Mouse (Mus musculus) E14TG2a.4 (cell line): ENCODE data around the gene Spata25.

Experiments
- H3K27me3 ChIP-seq: 2 replicates; pipeline ENCODE4 v1.6.1; 2014; ENCODE audit warnings: low read length, control low read depth; ENCODE audit not compliant: insufficient read depth
- H3K36me3 ChIP-seq: 2 replicates; pipeline ENCODE4 v1.6.1; 2014; ENCODE audit warnings: low read length, control low read depth; ENCODE audit not compliant: insufficient read depth
- H3K4me1 ChIP-seq: replicated peaks from 2 replicates; pipeline ENCODE4 v1.6.1; 2014; ENCODE audit warnings: low read depth, low read length, control low read depth
- H3K4me3 ChIP-seq: replicated peaks from 2 replicates; pipeline ENCODE4 v1.5.1; 2014; ENCODE audit warnings: mild to moderate bottlenecking, low read length
- H3K9me3 ChIP-seq: 2 replicates; pipeline ENCODE4 v1.6.1; 2014; ENCODE audit warnings: low read length, control low read depth
- CTCF ChIP-seq: conservative IDR thresholded peaks from 2 replicates; pipeline ENCODE4 v1.5.1; 2014; ENCODE audit warnings: low read length
- NANOG ChIP-seq: IDR thresholded peaks from 2 replicates; pipeline ENCODE4 v1.6.1; 2014; ENCODE audit warnings: borderline replicate concordance, low read length, mixed read lengths
- POU5F1 ChIP-seq: IDR thresholded peaks from 2 replicates; pipeline ENCODE4 v1.6.1; 2014; ENCODE audit warnings: low read length, borderline replicate concordance

Spata25 gene

DNA sequence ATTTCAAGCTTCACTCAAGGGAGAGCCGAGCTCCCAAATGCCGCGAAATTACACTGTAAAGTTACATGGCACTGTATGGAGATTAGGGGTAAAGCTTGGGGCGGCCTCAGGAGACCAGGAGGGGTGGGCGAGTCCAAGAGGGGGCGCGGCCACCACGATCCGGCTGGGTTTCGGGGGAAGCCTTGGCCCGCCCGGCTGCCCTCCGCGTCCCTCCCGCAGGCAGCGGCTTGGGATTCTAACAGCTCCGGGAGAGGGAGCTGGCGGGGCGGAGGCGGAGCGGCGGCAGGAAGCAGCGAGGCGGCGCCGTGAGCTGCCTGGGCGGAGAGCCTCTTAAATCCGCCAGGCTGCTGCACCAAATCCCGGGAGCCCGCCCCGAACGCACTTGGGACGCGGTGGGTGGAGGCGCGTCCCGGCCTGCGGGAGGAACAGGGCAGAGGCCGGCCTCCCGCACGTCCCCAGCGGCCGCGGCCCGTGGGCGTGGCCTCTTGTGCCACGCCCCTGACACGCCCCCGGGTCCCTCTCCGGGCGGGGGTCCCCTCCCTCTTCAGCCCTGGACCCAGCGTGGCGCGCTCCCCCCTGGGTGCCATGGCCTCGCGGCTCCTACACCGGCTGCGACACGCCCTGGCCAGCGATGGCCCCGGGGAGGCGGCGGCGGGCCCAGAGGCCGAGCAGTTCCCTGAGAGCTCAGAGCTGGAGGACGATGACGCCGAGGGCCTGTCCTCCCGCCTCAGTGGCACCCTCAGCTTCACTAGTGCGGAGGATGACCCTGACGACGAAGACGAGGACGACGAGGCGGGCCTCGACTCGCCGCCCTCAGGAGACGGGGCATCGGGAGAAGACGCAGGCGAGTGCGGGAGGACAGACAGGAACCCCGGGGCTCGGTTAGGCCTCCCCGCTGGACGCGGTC, 42.6 kb downstream of the Spata25 start, which contains the start of gene Snx21:
Gene Snx21, plus strand, starts transcription at position 343 of the 907 bp plus-strand sequence.
- Histone ChIP-seq H3K9me3 (no peaks in the 10 kb centered on the region), H3K4me1 (peaks cover 55% of the 10 kb centered on the region), H3K4me3 (peak within 1 kb of the TSS; percentile 88), H3K36me3 (peaks cover 16% of the 10 kb centered on the region), H3K27me3 (peaks cover 20% of the 10 kb centered on the region)
- TF ChIP-seq CTCF (no peak), POU5F1 (no peak), NANOG (no peak)

DNA sequence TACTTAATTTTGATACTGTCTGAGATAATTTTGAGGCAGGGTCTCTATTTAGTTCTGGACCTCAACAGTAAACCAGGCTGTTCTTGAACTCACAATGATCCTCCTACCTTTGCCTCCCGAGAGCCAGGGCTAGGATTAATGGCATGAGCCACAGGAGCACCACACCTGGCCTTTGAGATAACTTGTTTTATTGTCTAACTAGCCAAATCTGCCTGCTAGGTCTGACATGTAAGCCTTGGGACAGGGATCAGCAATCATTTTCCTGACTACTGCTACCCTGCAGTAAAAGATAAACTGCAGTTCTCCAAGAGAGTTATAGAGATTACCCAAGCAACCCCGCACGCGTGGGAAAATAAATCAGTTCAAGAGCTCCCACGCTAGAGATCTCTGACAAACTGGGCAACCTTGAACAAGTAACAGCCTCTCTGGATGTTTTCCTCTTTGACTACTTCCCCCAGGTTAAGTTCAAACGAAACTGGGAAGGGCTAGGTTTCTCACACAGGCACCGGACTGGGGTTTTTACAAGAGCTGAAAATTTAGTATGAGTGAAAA, 43.4 kb downstream of the Spata25 start:
- peaks cover 9% of the 10 kb centered on the region for H3K36me3 ChIP-seq
- H3K4me1 ChIP-seq, result peaks cover 48% of the 10 kb centered on the region
- H3K27me3 ChIP-seq, result peaks cover 20% of the 10 kb centered on the region
- H3K9me3 ChIP-seq, result no peaks in the 10 kb centered on the region
- peak overlapping the region; percentile 88 for H3K4me3 ChIP-seq
- TF ChIP-seq CTCF (no peak), NANOG (no peak), POU5F1 (no peak)

DNA sequence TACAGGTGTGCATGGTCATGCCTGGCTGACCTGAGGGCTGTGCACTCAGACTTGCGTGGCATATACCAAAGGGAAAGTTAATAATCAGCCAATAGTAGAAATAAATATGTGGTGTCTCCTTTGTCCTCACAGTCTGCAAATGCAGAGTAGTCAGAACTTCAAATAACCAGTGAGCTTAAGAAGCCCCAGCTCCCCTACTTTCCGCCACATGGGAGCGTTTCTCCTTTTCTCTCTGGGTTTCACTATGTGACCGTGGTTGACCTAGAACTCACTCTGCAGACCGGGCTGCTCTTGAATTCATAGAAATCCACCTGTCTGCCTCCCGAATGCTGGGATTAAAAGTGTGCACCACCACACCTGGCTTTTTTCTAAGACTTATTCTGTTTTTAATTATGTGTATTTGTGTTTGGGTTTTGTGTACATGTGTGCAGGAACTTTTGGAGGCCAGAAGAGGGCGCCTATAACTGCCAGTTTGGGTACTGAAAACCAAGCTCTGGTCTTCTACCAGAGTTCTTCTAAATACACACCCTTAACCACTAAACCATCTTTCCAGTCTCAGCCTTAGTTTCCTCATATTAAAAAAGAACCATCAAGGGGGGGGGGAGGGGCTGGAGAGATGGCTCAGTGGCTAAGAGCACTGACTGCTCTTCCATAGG, 44.3 kb downstream of the Spata25 start:
- Histone ChIP-seq H3K27me3 (peaks cover 26% of the 10 kb centered on the region), H3K9me3 (no peaks in the 10 kb centered on the region), H3K4me3 (no peak overlapping the region), H3K4me1 (peaks cover 46% of the 10 kb centered on the region), H3K36me3 (peaks cover 7% of the 10 kb centered on the region)
- TF ChIP-seq NANOG, result no peak
- TF ChIP-seq CTCF, result peak; percentile 63
- no peak for TF ChIP-seq POU5F1

DNA sequence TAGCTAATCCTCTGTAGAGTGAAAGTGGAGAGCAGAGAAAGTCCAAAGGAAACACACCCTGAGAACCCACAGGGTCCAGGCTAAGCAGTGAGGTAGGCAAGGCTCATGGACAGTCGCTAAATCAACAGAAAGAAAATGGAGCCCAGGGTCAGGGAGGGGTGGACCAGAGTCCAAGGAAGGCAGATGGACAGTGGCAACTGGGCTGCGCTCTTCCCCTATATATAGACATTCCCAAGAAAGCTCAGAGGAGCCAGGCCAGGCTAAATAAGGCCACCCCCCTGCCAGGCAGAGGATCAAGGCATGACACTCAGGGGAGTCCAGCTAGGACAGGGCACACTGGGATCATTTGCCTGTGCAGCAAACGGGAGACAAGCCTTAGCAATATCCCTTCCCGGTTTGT, 46.5 kb downstream of the Spata25 start:
- Histone ChIP-seq H3K36me3 (no peaks in the 10 kb centered on the region), H3K4me3 (no peak overlapping the region), H3K4me1 (peaks cover 36% of the 10 kb centered on the region), H3K27me3 (peaks cover 46% of the 10 kb centered on the region), H3K9me3 (no peaks in the 10 kb centered on the region)
- TF ChIP-seq CTCF, result no peak
- no peak for TF ChIP-seq NANOG
- TF ChIP-seq POU5F1, result no peak

DNA sequence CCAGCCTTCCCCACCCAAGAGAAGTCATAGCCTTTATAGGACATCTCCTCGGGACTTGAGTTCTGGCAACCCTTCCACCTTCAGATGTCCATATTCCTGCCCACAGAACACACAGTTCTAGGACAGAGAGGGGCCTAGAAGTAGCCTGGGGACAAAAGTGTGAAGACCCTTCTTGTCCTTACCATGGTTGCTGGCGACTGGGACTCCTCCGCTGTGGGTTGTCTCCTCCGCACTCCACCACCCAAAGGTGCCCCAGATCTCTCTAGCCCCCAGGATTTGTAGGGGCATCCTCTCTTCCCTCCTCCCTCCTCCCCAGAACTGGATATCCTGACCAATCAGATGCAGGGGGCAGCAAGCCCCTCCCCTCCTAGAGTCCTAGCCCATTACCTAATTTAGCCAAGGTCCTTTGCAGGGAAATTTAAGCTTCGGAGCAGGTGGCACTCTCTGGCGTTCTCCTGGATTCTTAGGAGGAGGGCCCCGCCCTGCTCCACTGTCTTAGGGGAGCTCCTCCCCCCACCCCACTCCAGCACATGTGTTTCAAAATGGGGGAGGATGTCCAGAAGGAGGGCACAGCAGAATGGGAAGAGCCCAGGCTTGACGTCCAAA, 48.8 kb downstream of the Spata25 start, which contains the start of gene Tnnc2:
Gene Tnnc2, minus strand, starts transcription at position 487 of the 606 bp plus-strand sequence.
- TF ChIP-seq POU5F1, result no peak
- Histone ChIP-seq H3K27me3 (peaks cover 46% of the 10 kb centered on the region), H3K4me3 (no peak within 1 kb of the TSS), H3K4me1 (peaks cover 26% of the 10 kb centered on the region), H3K36me3 (no peaks in the 10 kb centered on the region), H3K9me3 (no peaks in the 10 kb centered on the region)

DNA sequence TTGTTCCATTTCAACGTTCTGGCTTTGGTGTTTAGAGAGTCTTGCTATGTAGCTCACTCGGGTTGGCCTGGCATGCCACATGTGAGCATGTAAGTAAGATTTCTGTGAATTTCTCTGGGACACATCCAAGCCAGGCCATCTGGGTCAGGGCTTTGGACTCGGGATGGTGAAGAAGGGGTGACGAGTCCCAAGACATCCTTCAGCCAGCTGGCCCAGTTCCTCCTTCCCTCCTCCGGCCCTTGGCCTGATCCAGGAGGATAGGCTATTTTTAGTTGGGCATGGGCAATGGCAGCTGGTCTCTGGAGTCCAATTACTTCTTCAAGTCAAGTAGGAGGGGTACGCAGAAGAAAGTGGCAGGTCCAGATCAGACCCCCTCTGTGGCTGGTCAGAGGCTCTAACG, 49.5 kb downstream of the Spata25 start:
- Histone ChIP-seq H3K4me3 (no peak overlapping the region), H3K27me3 (peaks cover 46% of the 10 kb centered on the region), H3K36me3 (peaks cover 5% of the 10 kb centered on the region; the same call in 1 of the 2 replicates), H3K4me1 (peaks cover 28% of the 10 kb centered on the region), H3K9me3 (no peaks in the 10 kb centered on the region)
- TF ChIP-seq NANOG, result no peak

DNA sequence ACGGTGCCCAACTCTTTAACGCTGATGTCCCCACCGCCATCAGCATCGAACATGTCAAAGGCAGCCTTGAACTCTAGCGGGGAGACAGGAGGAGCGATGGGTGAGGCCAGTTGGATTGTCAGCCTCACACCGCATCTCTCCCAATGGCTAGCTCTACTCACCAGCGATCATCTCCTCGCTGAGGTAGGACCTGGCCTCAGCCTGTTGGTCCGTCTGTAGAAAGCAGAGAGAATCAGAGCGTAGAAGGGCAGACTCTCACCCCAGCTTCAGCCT, 50.4 kb downstream of the Spata25 start:
- H3K9me3 ChIP-seq, result no peaks in the 10 kb centered on the region
- peaks cover 37% of the 10 kb centered on the region for H3K4me1 ChIP-seq
- H3K4me3 ChIP-seq, result 0 out of 2 replicates have a peak overlapping the region, but pooled peaks have one; percentile 64
- TF ChIP-seq CTCF (no peak), NANOG (no peak), POU5F1 (no peak)
- H3K36me3 ChIP-seq, result peaks cover 14% of the 10 kb centered on the region
- peaks cover 46% of the 10 kb centered on the region for H3K27me3 ChIP-seq

DNA sequence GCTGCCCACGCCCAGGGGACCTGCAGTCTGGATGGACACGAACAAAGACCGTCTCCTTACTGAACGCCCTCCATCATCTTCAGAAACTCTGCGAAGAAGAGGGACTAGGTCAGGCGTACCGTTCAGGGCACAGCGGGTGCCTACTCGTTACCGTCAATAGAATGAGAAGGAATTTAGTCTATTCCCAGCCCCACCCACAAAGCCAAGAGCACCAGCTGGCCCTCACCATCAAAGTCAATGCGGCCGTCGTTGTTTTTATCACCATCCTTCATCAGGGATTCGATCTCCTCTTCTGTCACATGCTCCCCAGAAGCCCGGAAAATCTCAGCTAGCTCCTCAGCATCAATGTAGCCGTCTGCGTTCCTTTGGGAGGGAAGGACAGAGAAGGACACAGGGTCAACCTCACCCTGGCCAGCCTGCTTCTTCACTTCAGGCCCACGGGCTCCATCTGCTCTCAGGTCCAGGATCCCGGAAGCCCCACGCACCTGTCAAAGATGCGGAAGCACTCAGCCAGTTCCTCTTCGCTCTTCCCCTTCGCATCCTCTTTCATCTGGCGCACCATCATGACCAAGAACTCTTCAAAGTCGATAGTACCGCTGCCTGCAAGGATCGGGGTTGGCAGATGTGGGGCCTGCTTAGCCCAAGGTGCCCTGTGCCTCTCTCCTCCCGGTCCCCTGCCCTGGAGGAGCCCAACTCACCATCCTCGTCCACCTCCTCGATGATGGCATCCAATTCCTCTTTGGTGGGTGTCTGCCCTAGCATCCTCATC, 50.9 kb downstream of the Spata25 start:
- Histone ChIP-seq H3K4me3 (peak overlapping the region; percentile 64), H3K36me3 (peaks cover 19% of the 10 kb centered on the region), H3K4me1 (peaks cover 42% of the 10 kb centered on the region), H3K9me3 (no peaks in the 10 kb centered on the region), H3K27me3 (peaks cover 43% of the 10 kb centered on the region)
- TF ChIP-seq NANOG (no peak), POU5F1 (no peak), CTCF (no peak)
